Mouse (Mus musculus): Measurements from ENCODE around the gene Ext2.
A peak's percentile ranks its signal among the peaks of the same experiment; 100 is the strongest.

DNA sequence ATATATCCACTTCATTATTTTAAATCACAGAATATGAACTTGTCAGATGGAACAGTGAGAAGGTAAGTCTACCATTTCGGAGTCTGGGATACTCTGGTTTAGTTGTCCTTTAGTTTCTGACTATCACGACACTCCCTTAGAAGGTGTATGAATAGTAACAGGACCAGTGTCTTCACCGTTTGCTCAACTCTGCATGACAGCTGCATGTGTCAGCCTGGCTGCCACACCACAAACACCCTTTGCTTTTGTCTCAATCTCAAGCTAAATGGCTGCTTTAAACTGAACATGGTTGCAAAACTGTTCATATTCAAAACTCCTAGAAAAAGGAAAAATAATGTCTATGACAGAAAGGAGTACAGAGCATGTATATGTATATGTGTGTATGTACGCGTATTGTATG, 43.8 kb downstream of the Ext2 start:
- TF ChIP-seq POLR2A (IDR thresholded peaks at IDR 0.05; ENCODE audit: insufficient read length, low read depth) = no peak
- TF ChIP-seq POLR2AphosphoS2 (IDR thresholded peaks at IDR 0.05; ENCODE audit: insufficient read length, low read depth) = no peak
- TF ChIP-seq MYOG (IDR thresholded peaks at IDR 0.05; ENCODE audit: control insufficient read depth in 1 of 3, insufficient read depth in 1 of 3, insufficient read length in 2 of 3, low read depth in 2 of 3) = peak in 2 of 3 experiments; percentile 77 to 83
- TF ChIP-seq USF1 (IDR thresholded peaks at IDR 0.05; ENCODE audit: low read depth) = no peak
- TF ChIP-seq TCF12 (IDR thresholded peaks at IDR 0.05; ENCODE audit: insufficient read depth, poor library complexity, severe bottlenecking) = peak; percentile 22
- TF ChIP-seq MAX (IDR thresholded peaks at IDR 0.05; ENCODE audit: low read depth) = no peak
- peak; percentile 72 to 89 (median 73) for TF ChIP-seq MYOD1 (IDR thresholded peaks at IDR 0.05; ENCODE audit: control insufficient read depth in 1 of 3, insufficient read length in 2 of 3, low read depth in 2 of 3)

All from myocyte (in vitro differentiated cells).